Mouse (Mus musculus) limb, embryonic 14.5 days (tissue): ENCODE results near the gene Plek2. TPM values are rescaled to one million over a fixed set of nuclear protein-coding genes. Genes with fewer than 3 reads are reported as not detected.

Experiments used
- ATAC-seq: fragments of 200-750 bp; cut with Nextera tagmentation; 2 replicates; pipeline ENCODE4 v1.8.0; 2017; ENCODE audit warnings: low read depth, moderate number of reproducible peaks, moderate TSS enrichment; ENCODE audit not compliant: low FRiP score
- DNase-seq: peaks from one replicate; pipeline ENCODE4 v3.0.0-alpha.2; 2015; ENCODE audit warnings: low spot score
- H3K27ac ChIP-seq: fragments of 300-500 bp; sonication (generic); replicated peaks from 2 replicates; pipeline ENCODE4 v1.5.1; 2014; ENCODE audit warnings: low read depth, mild to moderate bottlenecking, low read length, moderate library complexity, mixed read lengths
- H3K27me3 ChIP-seq: fragments of 300-500 bp; sonication (generic); 2 replicates; pipeline ENCODE4 v1.6.1; 2014; ENCODE audit warnings: low read length, mixed read lengths; ENCODE audit not compliant: control insufficient read depth, insufficient read depth
- H3K36me3 ChIP-seq: fragments of 300-500 bp; sonication (generic); 2 replicates; pipeline ENCODE4 v1.6.1; 2014; ENCODE audit warnings: mild to moderate bottlenecking, low read length, moderate library complexity, mixed read lengths; ENCODE audit not compliant: control insufficient read depth, insufficient read depth
- H3K4me1 ChIP-seq: fragments of 300-500 bp; sonication (generic); 2 replicates; pipeline ENCODE4 v1.6.1; 2014; ENCODE audit warnings: antibody characterized with exemption, low read length, mixed read lengths; ENCODE audit not compliant: control insufficient read depth, insufficient read depth
- H3K4me2 ChIP-seq: fragments of 300-500 bp; sonication (generic); replicated peaks from 2 replicates; pipeline ENCODE4 v1.6.1; 2014; ENCODE audit warnings: low read depth, mild to moderate bottlenecking, low read length, moderate library complexity; ENCODE audit not compliant: severe bottlenecking
- H3K4me3 ChIP-seq: fragments of 300-500 bp; sonication (generic); replicated peaks from 2 replicates; pipeline ENCODE4 v1.5.1; 2014; ENCODE audit warnings: low read length
- H3K9ac ChIP-seq: fragments of 300-500 bp; sonication (generic); 2 replicates; pipeline ENCODE4 v1.6.1; 2014; ENCODE audit warnings: mild to moderate bottlenecking, low read depth, low read length, moderate library complexity; ENCODE audit not compliant: severe bottlenecking
- H3K9me3 ChIP-seq: fragments of 300-500 bp; sonication (generic); 2 replicates; pipeline ENCODE4 v1.6.1; 2016; ENCODE audit warnings: low read length; ENCODE audit not compliant: control insufficient read depth
- POLR2A ChIP-seq: fragments of 200-500 bp; IDR thresholded peaks from 2 replicates; pipeline ENCODE4 v1.8.0; 2012; ENCODE audit warnings: inconsistent platforms, mild to moderate bottlenecking, moderate library complexity, borderline replicate concordance; ENCODE audit not compliant: insufficient read depth, insufficient read length; ENCODE audit errors: extremely low read depth
- WGBS: fragments of 180-500 bp; shearing (Covaris S2); extraction: QIAGEN DNeasy Blood & Tissue Kit; methylation state at CpG from one replicate; pipeline ENCODE4 v1.1.7; 2014; 5-methylcytosine and 5-hydroxymethylcytosine counted together
- polyA plus RNA-seq, 2 experiments: library from polyadenylated mRNA; depleted of rRNA in 1 of 2; stranded (reverse) in 1 of 2; unstranded in 1 of 2; fragments of >200 nt; fragmentation: Nextera tagmentation in 1 of 2; extraction: Ambion mirVana in 1 of 2; gene quantifications; 2 replicates each; pipeline versions ENCODE4 v1.2.1 to v1.2.3; 2012 to 2014

The Plek2 gene
- polyA plus RNA-seq, 2 experiments, result 1.5 to 5.8 TPM

GRCm38 (mm10) chr12:78942931-78943330 lies 36.2 kb upstream of the Plek2 start:
- no peaks in the 10 kb centered on the region for H3K27me3 ChIP-seq
- H3K4me2 ChIP-seq, result no peak overlapping the region
- WGBS, result 87% methylated on average over 6 of the region's 6 CpGs
- H3K36me3 ChIP-seq, result no peaks in the 10 kb centered on the region
- H3K27ac ChIP-seq, result no peak overlapping the region
- DNase-seq, result no peak
- TF ChIP-seq POLR2A, result no peak
- no peak for ATAC-seq
- no peak overlapping the region for H3K4me3 ChIP-seq
- H3K9me3 ChIP-seq, result no peaks in the 10 kb centered on the region
- no peaks in the 10 kb centered on the region for H3K4me1 ChIP-seq
- H3K9ac ChIP-seq, result no peak overlapping the region

GRCm38 (mm10) chr12:78940081-78940480 lies 33.3 kb upstream of the Plek2 start:
- DNase-seq, result no peak
- Histone ChIP-seq H3K36me3 (no peaks in the 10 kb centered on the region), H3K4me3 (no peak overlapping the region), H3K9ac (no peak overlapping the region), H3K27ac (no peak overlapping the region), H3K9me3 (no peaks in the 10 kb centered on the region), H3K4me1 (no peaks in the 10 kb centered on the region), H3K4me2 (no peak overlapping the region), H3K27me3 (no peaks in the 10 kb centered on the region)
- TF ChIP-seq POLR2A, result no peak
- 80% methylated on average over 5 of the region's 5 CpGs for WGBS
- no peak for ATAC-seq

GRCm38 (mm10) chr12:78939393-78940037 lies 32.8 kb upstream of the Plek2 start:
- no peak overlapping the region for H3K4me3 ChIP-seq
- H3K36me3 ChIP-seq, result no peaks in the 10 kb centered on the region
- no peak overlapping the region for H3K27ac ChIP-seq
- 57% methylated on average over 7 of the region's 7 CpGs for WGBS
- DNase-seq (no peak), ATAC-seq (no peak)
- no peak for TF ChIP-seq POLR2A
- H3K27me3 ChIP-seq, result no peaks in the 10 kb centered on the region
- H3K4me1 ChIP-seq, result no peaks in the 10 kb centered on the region
- H3K9ac ChIP-seq, result no peak overlapping the region
- H3K9me3 ChIP-seq, result no peaks in the 10 kb centered on the region
- no peak overlapping the region for H3K4me2 ChIP-seq

- ATAC-seq, result no peak
- no peak for DNase-seq
- no peak overlapping the region for H3K4me2 ChIP-seq
These were observed 29.7 kb upstream of the Plek2 start for GRCm38 (mm10) chr12:78936494-78936893.

GRCm38 (mm10) chr12:78929900-78930299 lies 23.1 kb upstream of the Plek2 start:
- H3K36me3 ChIP-seq, result no peaks in the 10 kb centered on the region
- H3K27me3 ChIP-seq, result no peaks in the 10 kb centered on the region
- no peak overlapping the region for H3K4me3 ChIP-seq
- H3K4me2 ChIP-seq, result no peak overlapping the region
- WGBS, result 76% methylated on average over 1 of the region's 1 CpGs
- no peaks in the 10 kb centered on the region for H3K9me3 ChIP-seq
- H3K9ac ChIP-seq, result no peak overlapping the region
- no peak for DNase-seq
- ATAC-seq, result no peak
- no peak overlapping the region for H3K27ac ChIP-seq
- no peak for TF ChIP-seq POLR2A
- H3K4me1 ChIP-seq, result no peaks in the 10 kb centered on the region

More at GRCm38 (mm10) chr12:78936494-78936893, 29.7 kb upstream of the Plek2 start:
- H3K4me3 ChIP-seq, result no peak overlapping the region
- H3K27ac ChIP-seq, result no peak overlapping the region
- no peak for TF ChIP-seq POLR2A
- WGBS, result 43% methylated on average over 4 of the region's 4 CpGs
- H3K36me3 ChIP-seq, result no peaks in the 10 kb centered on the region
- no peaks in the 10 kb centered on the region for H3K4me1 ChIP-seq
- no peaks in the 10 kb centered on the region for H3K9me3 ChIP-seq
- no peaks in the 10 kb centered on the region for H3K27me3 ChIP-seq
- no peak overlapping the region for H3K9ac ChIP-seq
